In genomic region chr1:144317560-144317959, GRCm38 (mm10) we compare ENCODE assay signal across 16 mouse cellular contexts.
"Had no signal": no experiment of that assay in that cellular context is flagged by ENCODE, and none has a peak within 500 bp of the region (broad histone marks: within the 10 kb centered on the region; RNA-seq: fewer than 3 reads in every experiment).

No protein-coding gene starts in this region.

- H3K9me3 ChIP-seq: limb, embryonic 15.5 days; liver, embryonic 15.5 days; lung, embryonic 15.5 days; megakaryocyte, embryonic 14.5 days; midbrain, embryonic 15.5 days; neural tube, embryonic 13.5 days had no signal

- H3K9ac ChIP-seq: limb, embryonic 15.5 days; liver, embryonic 15.5 days; lung, embryonic 15.5 days; midbrain, embryonic 15.5 days; neural tube, embryonic 13.5 days had no signal

- ATAC-seq: midbrain, embryonic 15.5 days had no signal

- DNase-seq: kidney, adult 11 months; kidney, adult 9 months; kidney, postnatal 36 days; layer of hippocampus, adult 9-11 months; layer of hippocampus, postnatal 36 days; right cerebral cortex, postnatal 25 days; thymus, adult 18-20 months; thymus, postnatal 14 days had no signal

- H3K4me1 ChIP-seq: limb, embryonic 15.5 days; liver, embryonic 15.5 days; lung, embryonic 15.5 days; midbrain, embryonic 15.5 days; neural tube, embryonic 13.5 days had no signal

- H3K4me2 ChIP-seq: limb, embryonic 15.5 days; liver, embryonic 15.5 days; lung, embryonic 15.5 days; midbrain, embryonic 11.5 days; midbrain, embryonic 15.5 days; neural tube, embryonic 13.5 days had no signal

- H3K27me3 ChIP-seq: limb, embryonic 15.5 days; liver, embryonic 15.5 days; lung, embryonic 15.5 days; megakaryocyte, embryonic 14.5 days; midbrain, embryonic 15.5 days; neural tube, embryonic 13.5 days had no signal

- H3K27ac ChIP-seq: kidney, postnatal 0 days; limb, embryonic 15.5 days; liver, embryonic 15.5 days; lung, embryonic 15.5 days; midbrain, embryonic 15.5 days; neural tube, embryonic 13.5 days had no signal

- H3K4me3 ChIP-seq: limb, embryonic 15.5 days; liver, embryonic 15.5 days; lung, embryonic 15.5 days; megakaryocyte, embryonic 14.5 days; midbrain, embryonic 15.5 days; neural tube, embryonic 13.5 days had no signal

- H3K36me3 ChIP-seq: limb, embryonic 15.5 days; liver, embryonic 15.5 days; lung, embryonic 15.5 days; midbrain, embryonic 15.5 days; neural tube, embryonic 13.5 days had no signal
